In the genomic region with DNA sequence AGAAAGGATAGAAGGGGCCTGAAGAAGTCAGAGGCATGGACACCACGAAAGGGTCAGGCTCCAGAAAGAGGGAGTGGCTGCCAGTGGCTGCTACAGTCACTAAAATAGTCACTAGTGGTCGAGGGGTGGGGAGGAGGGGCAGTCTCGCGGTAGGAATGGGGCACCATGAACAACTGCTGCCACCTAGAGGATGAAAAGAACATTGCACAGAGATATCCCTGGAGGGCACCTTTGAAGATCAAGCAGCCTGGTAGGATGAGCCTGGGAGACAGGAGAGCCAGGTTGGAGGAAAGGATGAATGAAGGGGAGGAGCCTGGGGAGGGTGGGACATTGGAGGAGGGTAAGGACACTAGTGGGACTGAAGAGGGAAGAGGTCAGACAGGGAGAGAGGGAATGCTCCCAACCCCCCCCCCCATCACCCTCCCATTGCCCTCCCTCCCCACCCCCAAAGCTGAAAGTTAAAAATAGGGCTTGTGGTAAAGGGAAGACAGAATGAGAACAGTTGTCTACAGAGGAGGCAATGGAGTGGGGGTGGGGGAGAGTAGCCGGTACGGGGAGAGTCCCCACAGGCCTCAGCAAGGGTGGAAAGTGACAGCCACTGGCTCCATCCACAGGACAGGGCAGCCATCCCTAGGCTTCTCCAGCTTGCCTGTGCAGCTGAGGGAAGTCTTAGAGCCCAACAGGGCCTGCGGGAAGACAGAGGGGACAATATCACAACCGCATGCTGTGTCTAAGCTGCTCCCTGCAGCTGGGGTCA, we compare ENCODE assay signal across 9 mouse cellular contexts. TPM values are rescaled to one million over a fixed set of nuclear protein-coding genes. Genes with fewer than 3 reads are reported as not detected.
A peak's percentile ranks its signal among the peaks of the same experiment; 100 is the strongest.
DNase-seq lines count a peak whose midpoint lies in the region; ATAC-seq lines count a peak whose summit lies in the region.
"Had no signal": no experiment of that assay in that cellular context is flagged by ENCODE, and none has a peak within 500 bp of the region (broad histone marks: within the 10 kb centered on the region; RNA-seq: fewer than 3 reads in every experiment).

No protein-coding gene starts in this region.

- no peak overlapping the region for H3K4me2 ChIP-seq in forebrain, embryonic 15.5 days (replicated peaks)
- H3K4me2 ChIP-seq in hindbrain, embryonic 13.5 days, result 0 out of 2 replicates have a peak overlapping the region, but pooled peaks have one; percentile 26

- H3K4me3 ChIP-seq in forebrain, embryonic 15.5 days, result no peak overlapping the region
- no peak overlapping the region for H3K4me3 ChIP-seq in hindbrain, embryonic 13.5 days

- no peaks in the 10 kb centered on the region for H3K36me3 ChIP-seq in forebrain, embryonic 15.5 days
- H3K36me3 ChIP-seq in hindbrain, embryonic 13.5 days, result no peaks in the 10 kb centered on the region
- H3K36me3 ChIP-seq: G1E had no signal

- no peaks in the 10 kb centered on the region for H3K9me3 ChIP-seq in forebrain, embryonic 15.5 days
- H3K9me3 ChIP-seq in hindbrain, embryonic 13.5 days, result no peaks in the 10 kb centered on the region

- WGBS in forebrain, embryonic 15.5 days, result 6% methylated on average over 8 of the region's 8 CpGs
- 4% methylated on average over 8 of the region's 8 CpGs for WGBS in hindbrain, embryonic 13.5 days

- 0 out of 2 replicates have a peak, but pooled peaks cover 5% of the 10 kb centered on the region for H3K4me1 ChIP-seq in forebrain, embryonic 15.5 days
- H3K4me1 ChIP-seq in hindbrain, embryonic 13.5 days (replicated peaks), result peaks cover 32% of the 10 kb centered on the region

- peak; percentile 35 for DNase-seq in adrenal gland, adult 2 months
- DNase-seq in adrenal gland, postnatal 4 days (ENCODE audit: low spot score in 2 of 2), result no peak
- peak; percentile 48 for DNase-seq in cerebellum, adult 11-12 months
- DNase-seq in layer of hippocampus, postnatal 25 days (ENCODE audit: extremely low spot score in 1 of 2, low spot score in 1 of 2), result peak; percentile 42 to 49
- DNase-seq in lung, postnatal 25 days (ENCODE audit: low spot score), result peak; percentile 53
- peak; percentile 63 for DNase-seq in right cerebral cortex, adult 18-20 months

- peak; percentile 39; the same call in 1 of the 2 replicates for ATAC-seq in forebrain, embryonic 15.5 days (replicated peaks)
- no peak; the same call in 1 of the 2 replicates for ATAC-seq in hindbrain, embryonic 13.5 days (ENCODE audit: low FRiP score)

- H3K27ac ChIP-seq in forebrain, embryonic 15.5 days (replicated peaks), result no peak overlapping the region
- no peak overlapping the region for H3K27ac ChIP-seq in hindbrain, embryonic 13.5 days

- no peaks in the 10 kb centered on the region for H3K27me3 ChIP-seq in forebrain, embryonic 15.5 days
- peaks cover 13% of the 10 kb centered on the region for H3K27me3 ChIP-seq in hindbrain, embryonic 13.5 days

- no peak overlapping the region for H3K9ac ChIP-seq in forebrain, embryonic 15.5 days (replicated peaks)
- H3K9ac ChIP-seq in hindbrain, embryonic 13.5 days, result no peak overlapping the region

RNA-seq across cellular contexts. Expression of a gene that starts 20.5 kb away (rescaled TPM):
- total RNA-seq in adrenal gland, adult 2 months (2021), result 10 to 100 TPM; 18.6 to 22.0 TPM
- 1.9 and 3.8 TPM in 2 replicates for polyA plus RNA-seq in adrenal gland, adult 2 months (2012; rRNA removed)
- 10 to 100 TPM; 57.4 to 69.1 TPM for total RNA-seq in adrenal gland, postnatal 4 days (2021)
- polyA plus RNA-seq in forebrain, embryonic 15.5 days (2015; fragmentation: Nextera tagmentation; extraction: Ambion mirVana), result 15.8 and 16.5 TPM in 2 replicates
- polyA plus RNA-seq in hindbrain, embryonic 13.5 days (2015; fragmentation: Nextera tagmentation; extraction: Ambion mirVana), result 28.8 and 31.5 TPM in 2 replicates
- total RNA-seq in layer of hippocampus, postnatal 25 days (2021), result 10 to 100 TPM in 1 of 2 experiments, 1 to 10 TPM in 1; 9.3 to 15.6 TPM
- total RNA-seq: G1E had no signal
- polyA plus RNA-seq: G1E had no signal

Comparison
In these comparisons a context has a peak if more than half of its experiments do, and no peak if none do; other contexts are left out.
1. DNase-seq: peak in adrenal gland, adult 2 months (single experiment), cerebellum, adult 11-12 months (single experiment), layer of hippocampus, postnatal 25 days (2 of 2), lung, postnatal 25 days (single experiment) and right cerebral cortex, adult 18-20 months (single experiment); none in adrenal gland, postnatal 4 days (0 of 2).